Mouse (Mus musculus) G1E (cell line): ENCODE data around the gene Zcchc7.

ENCODE experiments used
- CTCF ChIP-seq: IDR thresholded peaks from 2 replicates; pipeline ENCODE4 v1.5.1; 2012; ENCODE audit warnings: low read depth, low read length, inconsistent platforms, mixed read lengths
- GATA1 ChIP-seq: IDR thresholded peaks from 2 replicates; pipeline ENCODE4 v1.6.1; 2012; ENCODE audit warnings: borderline replicate concordance, low read length, inconsistent platforms, mixed read lengths
- GATA2 ChIP-seq: IDR thresholded peaks from 2 replicates; pipeline ENCODE4 v1.6.1; 2012; ENCODE audit warnings: low read depth, low read length, inconsistent platforms, borderline replicate concordance
- TAL1 ChIP-seq: conservative IDR thresholded peaks from 2 replicates; pipeline ENCODE4 v1.6.1; 2012; ENCODE audit warnings: low read depth, low read length, inconsistent platforms, mixed read lengths

DNA sequence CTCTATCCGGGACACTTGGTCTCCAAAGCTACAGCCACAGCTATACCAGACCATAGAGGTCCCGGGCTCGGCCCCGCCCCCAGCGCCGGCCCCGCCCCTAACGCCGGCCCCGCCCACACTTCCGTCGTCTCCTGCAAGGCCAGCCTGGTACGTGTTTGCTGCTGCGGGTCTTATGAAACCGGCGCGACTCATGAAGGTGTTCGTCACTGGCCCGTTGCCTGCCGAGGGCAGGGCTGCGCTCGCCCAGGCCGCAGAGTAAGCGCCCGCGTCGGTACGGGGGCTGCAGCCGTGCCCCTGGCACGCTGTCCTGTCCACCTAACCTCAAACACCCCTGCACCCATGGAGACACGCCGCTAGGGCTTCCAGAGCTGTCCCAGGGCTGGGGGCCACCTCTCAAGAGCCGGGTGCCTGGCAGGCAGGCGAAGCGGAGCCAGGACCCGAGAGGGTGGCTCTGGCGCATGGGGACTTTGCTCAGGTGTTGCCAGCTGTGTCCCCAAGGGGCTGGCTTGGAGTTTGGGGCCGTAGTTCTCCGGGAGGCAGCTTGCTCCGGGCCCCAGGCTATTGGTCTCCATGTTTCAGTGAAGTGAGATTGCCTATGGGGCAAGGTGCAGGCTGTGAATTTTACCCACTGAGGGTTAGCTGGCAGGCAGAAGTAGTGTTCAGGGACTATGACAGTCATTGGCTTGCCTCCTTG, 225.8 kb downstream of the Zcchc7 start, which contains the start of gene Grhpr:
- no peak for TF ChIP-seq CTCF
- TF ChIP-seq TAL1: no peak
- no peak for TF ChIP-seq GATA1
- TF ChIP-seq GATA2: no peak
